Mouse (Mus musculus) spleen, embryonic (tissue): ENCODE measurements around the gene Lingo2.
"Not testable (repeated sequence)": the region's sequence is repeated elsewhere in the genome, so short reads cannot be mapped to it uniquely, and the experiment has no call there.

ENCODE experiments used
- CTCF ChIA-PET: fragments of 350-600 bp; sonication (Branson Sonifier 250); formaldehyde crosslinking; loops from one replicate; lab custom pipeline; 2022; lab: Charles Lee

Lingo2 gene

GRCm38 (mm10) chr4:36081095-36081852, 870.3 kb downstream of the Lingo2 start:
- CTCF ChIA-PET: no interaction called here

- CTCF ChIA-PET: no interaction called here
Observed at GRCm38 (mm10) chr4:36078910-36079525, 872.5 kb downstream of the Lingo2 start.

- CTCF ChIA-PET: not testable (repeated sequence)
Observed at GRCm38 (mm10) chr4:36064701-36065100, 886.8 kb downstream of the Lingo2 start.

GRCm38 (mm10) chr4:36052791-36053376, 898.7 kb downstream of the Lingo2 start:
- CTCF ChIA-PET: interaction anchor here (0.5 kb wide), 1 partner anchor 36 kb away, joined by 4 read pairs; no protein-coding TSS in a partner anchor

- CTCF ChIA-PET: no interaction called here
Observed at GRCm38 (mm10) chr4:36040361-36040760, 911.2 kb downstream of the Lingo2 start.

GRCm38 (mm10) chr4:36038742-36039141, 912.8 kb downstream of the Lingo2 start:
- CTCF ChIA-PET: no interaction called here

GRCm38 (mm10) chr4:36032039-36032438, 919.5 kb downstream of the Lingo2 start:
- CTCF ChIA-PET: no interaction called here

- CTCF ChIA-PET: no interaction called here
Observed at GRCm38 (mm10) chr4:36014181-36014580, 937.4 kb downstream of the Lingo2 start.

- CTCF ChIA-PET: no interaction called here
Observed at GRCm38 (mm10) chr4:35992005-35992763, 959.4 kb downstream of the Lingo2 start.

GRCm38 (mm10) chr4:35986012-35986411, 965.5 kb downstream of the Lingo2 start:
- CTCF ChIA-PET: no interaction called here

GRCm38 (mm10) chr4:35963532-35963931, 988.0 kb downstream of the Lingo2 start:
- CTCF ChIA-PET: no interaction called here

GRCm38 (mm10) chr4:35951894-35952293, 999.7 kb downstream of the Lingo2 start:
- CTCF ChIA-PET: no interaction called here

- CTCF ChIA-PET: no interaction called here
Observed at GRCm38 (mm10) chr4:35951251-35951650, 1000.3 kb downstream of the Lingo2 start.

GRCm38 (mm10) chr4:35934056-35934661, 1017.4 kb downstream of the Lingo2 start:
- CTCF ChIA-PET: no interaction called here

- CTCF ChIA-PET: no interaction called here
Observed at GRCm38 (mm10) chr4:35927722-35928121, 1023.8 kb downstream of the Lingo2 start.

- CTCF ChIA-PET: no interaction called here
Observed at GRCm38 (mm10) chr4:35917453-35917852, 1034.1 kb downstream of the Lingo2 start.

GRCm38 (mm10) chr4:35897769-35898564, 1053.6 kb downstream of the Lingo2 start:
- CTCF ChIA-PET: no interaction called here

GRCm38 (mm10) chr4:35885591-35886542, 1065.7 kb downstream of the Lingo2 start:
- CTCF ChIA-PET: no interaction called here

- CTCF ChIA-PET: no interaction called here
Observed at GRCm38 (mm10) chr4:35884946-35885460, 1066.5 kb downstream of the Lingo2 start.
